In the genomic region with DNA sequence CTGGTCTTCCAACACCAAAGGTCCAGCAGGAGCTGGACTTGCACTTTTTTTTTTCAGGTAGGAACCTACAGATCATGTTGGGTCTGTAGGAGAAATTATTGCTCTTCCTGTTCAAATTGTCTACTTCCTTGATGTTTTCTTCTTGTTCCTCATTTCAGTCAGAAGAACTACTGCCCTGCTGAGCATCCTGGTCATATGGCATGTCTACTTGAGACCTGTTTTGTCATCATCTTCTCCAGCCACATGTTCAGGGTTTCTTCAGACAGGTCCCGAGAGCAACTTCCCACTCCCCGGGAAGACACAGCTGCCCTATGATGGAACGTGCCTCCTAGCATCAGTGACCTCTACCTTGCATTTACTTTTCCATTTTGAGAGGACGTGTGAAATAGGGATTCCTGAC, we compare ENCODE assay signal across 24 mouse cellular contexts.
"Had no signal": no experiment of that assay in that cellular context is flagged by ENCODE, and none has a peak within 500 bp of the region (broad histone marks: within the 10 kb centered on the region; RNA-seq: fewer than 3 reads in every experiment).

No protein-coding gene starts in this region.

- H3K36me3 ChIP-seq: heart, embryonic 13.5 days; heart, embryonic 15.5 days; hindbrain, embryonic 13.5 days; hindbrain, embryonic 15.5 days; kidney, embryonic 15.5 days; limb, embryonic 13.5 days; limb, embryonic 15.5 days had no signal

- H3K4me3 ChIP-seq: heart, adult 2 months; heart, embryonic 13.5 days; heart, embryonic 15.5 days; hindbrain, embryonic 13.5 days; hindbrain, embryonic 15.5 days; kidney, embryonic 15.5 days; limb, embryonic 13.5 days; limb, embryonic 15.5 days had no signal

- H3K27ac ChIP-seq: heart, adult 2 months; heart, embryonic 13.5 days; heart, embryonic 15.5 days; hindbrain, embryonic 13.5 days; hindbrain, embryonic 15.5 days; hindbrain, postnatal 0 days; kidney, embryonic 15.5 days; kidney, postnatal 0 days; limb, embryonic 13.5 days; limb, embryonic 15.5 days had no signal

- H3K27me3 ChIP-seq: hindbrain, embryonic 13.5 days; hindbrain, embryonic 15.5 days; kidney, embryonic 15.5 days; limb, embryonic 13.5 days; limb, embryonic 15.5 days had no signal

- H3K4me2 ChIP-seq: heart, embryonic 11.5 days; heart, embryonic 13.5 days; heart, embryonic 15.5 days; hindbrain, embryonic 13.5 days; hindbrain, embryonic 15.5 days; kidney, embryonic 15.5 days; limb, embryonic 13.5 days; limb, embryonic 15.5 days had no signal

- ATAC-seq: hindbrain, postnatal 0 days; intestine, embryonic 16.5 days had no signal

- DNase-seq: forebrain, postnatal 0 days; gastrocnemius, postnatal 14 days; heart, adult 2 months; heart, postnatal 14 days; heart, postnatal 36 days; kidney, adult 11 months; kidney, adult 2 months; kidney, adult 9 months; kidney, postnatal 14 days; kidney, postnatal 36 days; layer of hippocampus, adult 9-11 months; layer of hippocampus, postnatal 36 days; left cerebral cortex, postnatal 4 days had no signal

- H3K4me1 ChIP-seq: hindbrain, embryonic 15.5 days; kidney, embryonic 15.5 days; limb, embryonic 13.5 days; limb, embryonic 15.5 days had no signal

- H3K9ac ChIP-seq: forebrain, postnatal 0 days; heart, embryonic 13.5 days; heart, embryonic 15.5 days; hindbrain, embryonic 13.5 days; hindbrain, embryonic 15.5 days; kidney, embryonic 15.5 days; limb, embryonic 13.5 days; limb, embryonic 15.5 days had no signal

- H3K9me3 ChIP-seq: heart, embryonic 13.5 days; heart, embryonic 15.5 days; hindbrain, embryonic 13.5 days; hindbrain, embryonic 15.5 days; kidney, embryonic 15.5 days; limb, embryonic 13.5 days; limb, embryonic 15.5 days had no signal
